In genomic region chr2:3748714-3749503, GRCm38 (mm10) we compare ENCODE assay signal across 9 mouse cellular contexts.
DNase-seq lines count a peak whose midpoint lies in the region; ATAC-seq lines count a peak whose summit lies in the region.
"Had no signal": no experiment of that assay in that cellular context is flagged by ENCODE, and none has a peak within 500 bp of the region (broad histone marks: within the 10 kb centered on the region; RNA-seq: fewer than 3 reads in every experiment).

No protein-coding gene starts in this region.

- no peaks in the 10 kb centered on the region for H3K36me3 ChIP-seq in liver, embryonic 13.5 days

- H3K9ac ChIP-seq in liver, embryonic 13.5 days: no peak overlapping the region

- H3K4me1 ChIP-seq in liver, embryonic 13.5 days (replicated peaks): peaks cover 37% of the 10 kb centered on the region

- H3K27ac ChIP-seq in liver, embryonic 13.5 days: peak overlapping the region; percentile 34; the same call in 1 of the 2 replicates

- H3K4me2 ChIP-seq in liver, embryonic 13.5 days: no peak overlapping the region

- no peaks in the 10 kb centered on the region for H3K9me3 ChIP-seq in liver, embryonic 13.5 days (replicated peaks)
- H3K9me3 ChIP-seq: G1E had no signal

- 64% methylated on average over 12 of the region's 12 CpGs for WGBS in liver, embryonic 13.5 days (ENCODE audit: insufficient replicate concordance)

- H3K4me3 ChIP-seq in liver, embryonic 13.5 days (replicated peaks): no peak overlapping the region

- H3K27me3 ChIP-seq in liver, embryonic 13.5 days: no peaks in the 10 kb centered on the region

- intact Hi-C loops in gastrocnemius, postnatal 36 days (cut with DNase I): no loop called here
- intact Hi-C loops in left cerebral cortex, postnatal 25 days (cut with DNase I): no loop called here

- no peak for ATAC-seq in liver, embryonic 13.5 days (ENCODE audit: low read depth)
- ATAC-seq in megakaryocyte progenitor cell, adult 5-6 weeks (replicated peaks; ENCODE audit: poor library complexity): no peak; the same call in 1 of the 2 replicates

- peak; percentile 50 for DNase-seq in gastrocnemius, postnatal 10 days
- DNase-seq in gastrocnemius, adult 18-20 months (ENCODE audit: low spot score): no peak
- peak; percentile 92 for DNase-seq in NIH3T3 (ENCODE audit: low read depth)
- peak; percentile 25 to 31 for DNase-seq in gastrocnemius, postnatal 36 days
- DNase-seq in liver, embryonic 13.5 days: no peak
- no peak for DNase-seq in left cerebral cortex, postnatal 25 days (ENCODE audit: low spot score in 2 of 2)
- no peak for DNase-seq in layer of hippocampus, postnatal 10 days (ENCODE audit: low spot score in 2 of 2)

Comparison
In these comparisons a context has a peak if more than half of its experiments do, and no peak if none do; other contexts are left out.
1. DNase-seq: peak in gastrocnemius, postnatal 10 days (single experiment), NIH3T3 (single experiment) and gastrocnemius, postnatal 36 days (2 of 2); none in gastrocnemius, adult 18-20 months (single experiment), liver, embryonic 13.5 days (single experiment), left cerebral cortex, postnatal 25 days (0 of 2) and layer of hippocampus, postnatal 10 days (0 of 2).